Mouse (Mus musculus): ENCODE results near the gene Olfr109. TPM values are rescaled to one million over a fixed set of nuclear protein-coding genes. Genes with fewer than 3 reads are reported as not detected.

Gene Olfr109
- polyA plus RNA-seq (2012; rRNA removed): not detected in 2 replicates

DNA sequence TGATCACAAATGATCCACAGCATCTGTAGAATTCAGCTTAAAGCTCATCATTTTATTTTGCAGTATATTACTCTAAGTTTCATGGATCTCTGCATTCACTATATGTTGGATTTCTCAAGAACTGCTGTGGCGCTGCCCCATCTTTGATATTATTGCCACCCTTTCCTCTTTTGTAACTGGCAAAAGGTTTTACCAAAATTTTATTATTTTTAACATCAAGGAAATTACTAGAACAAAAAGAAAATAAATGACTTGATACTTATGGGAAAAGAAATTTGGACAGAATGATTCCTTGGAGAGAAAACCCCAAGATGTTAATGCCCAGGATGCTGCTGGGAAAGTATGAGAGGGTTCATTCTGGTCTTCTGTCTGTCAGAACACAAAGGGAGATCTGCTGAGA is at the start of gene Olfr109:
Olfr109 (plus strand) TSS at position 301 of the 400 bp plus-strand sequence.

DNA sequence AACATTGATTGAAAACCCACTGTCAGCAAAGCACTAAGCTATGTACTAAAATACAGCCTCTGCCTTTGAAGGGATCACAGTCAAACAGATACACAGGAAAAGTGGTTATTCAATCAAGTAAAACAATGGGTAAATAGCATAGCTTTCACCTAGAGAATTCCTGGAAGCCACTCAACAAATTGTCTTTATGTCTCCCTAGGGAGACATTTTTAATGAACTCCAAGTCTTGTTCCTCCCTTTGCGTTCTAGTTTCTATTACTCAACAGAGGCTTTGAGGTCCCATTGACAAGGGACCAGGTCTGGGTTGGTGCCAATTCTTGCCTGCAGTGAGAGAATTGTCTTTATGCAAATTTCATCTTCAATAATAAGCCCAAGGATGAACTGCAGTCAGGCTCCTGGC is 13.5 kb upstream of the Olfr109 start, which contains the start of gene Olfr108:
Olfr108 (plus strand) TSS at position 301 of the 400 bp plus-strand sequence.

GRCm38 (mm10) chr17:37483452-37483851 is 24.7 kb downstream of the Olfr109 start, which contains the start of gene H2-M2:
H2-M2 (minus strand) TSS chr17:37483552.

GRCm38 (mm10) chr17:37491930-37492518 is 33.3 kb downstream of the Olfr109 start, which contains the start of gene Olfr110:
Olfr110 (plus strand) TSS chr17:37492468.

DNA sequence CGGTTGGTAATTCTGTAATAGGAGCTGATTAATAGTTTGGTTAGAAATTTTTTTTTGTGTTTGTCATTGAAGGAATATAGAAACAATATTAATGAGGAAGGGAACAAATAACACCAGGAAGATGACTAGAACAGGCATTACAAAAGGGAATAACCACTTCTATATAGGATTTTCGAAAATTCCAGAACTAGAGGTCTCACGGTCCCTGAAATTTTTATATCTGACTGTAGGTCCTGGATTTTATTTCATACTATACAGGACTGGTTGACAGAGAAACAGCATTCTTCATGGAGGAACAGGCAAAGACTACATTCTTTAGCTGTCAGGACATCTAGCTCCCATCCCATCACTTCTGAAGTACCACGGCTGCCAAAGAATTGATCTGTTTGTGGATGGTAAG is 49.0 kb downstream of the Olfr109 start, which contains the start of gene Olfr111:
Olfr111 (plus strand) TSS at position 301 of the 400 bp plus-strand sequence.

Other genes with a start within 250 kb of the Olfr109 start
- gene Olfr95, start 245.8 kb upstream of the Olfr109 start, polyA plus RNA-seq (2012; rRNA removed): not detected in 2 replicates
- gene Olfr96, start 238.8 kb upstream of the Olfr109 start, polyA plus RNA-seq (2012; rRNA removed): not detected in 2 replicates
- not detected in 2 replicates for gene Olfr97, start 221.6 kb upstream of the Olfr109 start, polyA plus RNA-seq (2012; rRNA removed)
- not detected in 2 replicates for gene Olfr98, start 195.2 kb upstream of the Olfr109 start, polyA plus RNA-seq (2012; rRNA removed)
- 0.97 and 1.1 TPM in 2 replicates for gene H2-M3, start 188.7 kb upstream of the Olfr109 start, polyA plus RNA-seq (2012; rRNA removed)
- gene Olfr99, start 175.5 kb upstream of the Olfr109 start, polyA plus RNA-seq (2012; rRNA removed): not detected in 2 replicates
- not detected in 2 replicates for gene Olfr101, start 154.6 kb upstream of the Olfr109 start, polyA plus RNA-seq (2012; rRNA removed)
- not detected in 2 replicates for gene Olfr102, start 141.9 kb upstream of the Olfr109 start, polyA plus RNA-seq (2012; rRNA removed)
- gene Olfr103, start 119.2 kb upstream of the Olfr109 start, polyA plus RNA-seq (2012; rRNA removed): not detected in 2 replicates
- gene Olfr104-ps, start 99.3 kb upstream of the Olfr109 start, polyA plus RNA-seq (2012; rRNA removed): not detected in 2 replicates
- gene Olfr105-ps, start 79.9 kb upstream of the Olfr109 start, polyA plus RNA-seq (2012; rRNA removed): not detected in 2 replicates
- gene Olfr106-ps, start 68.5 kb upstream of the Olfr109 start, polyA plus RNA-seq (2012; rRNA removed): not detected in 2 replicates
- not detected in 2 replicates for gene Olfr107, start 59.7 kb upstream of the Olfr109 start, polyA plus RNA-seq (2012; rRNA removed)
- gene Olfr108, start 13.4 kb upstream of the Olfr109 start, polyA plus RNA-seq (2012; rRNA removed): not detected in 2 replicates
- not detected in 2 replicates for gene H2-M2, start 24.6 kb downstream of the Olfr109 start, polyA plus RNA-seq (2012; rRNA removed)
- not detected in 2 replicates for gene Olfr110, start 33.6 kb downstream of the Olfr109 start, polyA plus RNA-seq (2012; rRNA removed)
- 0.04 and 0.10 TPM in 2 replicates for gene Olfr111, start 49.1 kb downstream of the Olfr109 start, polyA plus RNA-seq (2012; rRNA removed)
- not detected in 2 replicates for gene Olfr112, start 110.5 kb downstream of the Olfr109 start, polyA plus RNA-seq (2012; rRNA removed)
- gene Olfr113, start 118.7 kb downstream of the Olfr109 start, polyA plus RNA-seq (2012; rRNA removed): not detected in 2 replicates
- gene Olfr114, start 133.8 kb downstream of the Olfr109 start, polyA plus RNA-seq (2012; rRNA removed): not detected in 2 replicates
- not detected in 2 replicates for gene Olfr115, start 168.2 kb downstream of the Olfr109 start, polyA plus RNA-seq (2012; rRNA removed)
- gene Olfr116, start 168.3 kb downstream of the Olfr109 start, polyA plus RNA-seq (2012; rRNA removed): not detected in 2 replicates
- not detected in 2 replicates for gene Olfr117, start 204.9 kb downstream of the Olfr109 start, polyA plus RNA-seq (2012; rRNA removed)
- gene Olfr118, start 208.1 kb downstream of the Olfr109 start, polyA plus RNA-seq (2012; rRNA removed): not detected in 2 replicates
- not detected in 2 replicates for gene Olfr119, start 237.6 kb downstream of the Olfr109 start, polyA plus RNA-seq (2012; rRNA removed)

All from central nervous system, embryonic 11.5 days (tissue).